Mouse (Mus musculus) mature B cell (primary cell): ENCODE measurements around the gene Dnajc15.

Source experiments
- in situ Hi-C: fragments of 300-500 bp; cut with MboI; formaldehyde crosslinking; loops from 2 replicates; pipeline ENCODE4 v1.14.3; 2019

The Dnajc15 gene

DNA sequence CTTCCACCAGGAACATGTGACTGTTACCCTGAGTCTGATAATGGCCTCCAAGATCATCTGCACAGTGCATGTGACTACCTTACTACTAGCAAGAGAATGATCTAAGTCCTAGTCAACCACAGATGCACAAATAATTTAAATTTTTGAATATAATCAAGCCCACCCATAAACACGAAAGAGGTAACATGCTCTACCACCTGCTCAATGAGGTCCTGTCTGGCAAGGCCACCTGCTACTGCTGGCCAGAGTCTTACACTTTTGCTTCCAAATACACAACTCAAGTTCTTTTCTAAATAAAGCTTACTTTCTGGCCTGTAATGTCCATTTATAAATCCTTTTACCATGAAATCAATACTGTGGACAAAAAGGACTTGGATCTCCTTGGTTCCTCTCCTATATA lies 15.0 kb downstream of the Dnajc15 start:
- in situ Hi-C loops = no loop called here

DNA sequence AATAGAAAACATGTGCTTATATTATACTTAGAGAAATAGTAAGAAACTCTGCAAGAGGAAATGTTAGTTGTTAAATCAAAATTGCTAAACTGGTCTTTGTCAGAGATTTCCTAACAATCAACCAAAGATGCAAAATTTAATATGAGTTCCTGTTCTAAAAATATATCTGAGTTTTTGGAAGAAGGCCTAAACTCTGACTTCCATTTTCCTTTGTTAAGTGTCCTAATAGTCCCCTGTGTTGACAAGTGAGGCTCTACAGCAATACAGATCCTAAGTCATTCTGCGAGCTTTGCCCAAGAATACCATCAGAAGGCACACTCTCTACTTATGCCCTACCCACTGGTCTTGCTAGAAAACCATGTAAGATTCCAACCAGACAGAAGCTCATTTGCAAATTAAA lies 21.0 kb downstream of the Dnajc15 start:
- in situ Hi-C loops = no loop called here

DNA sequence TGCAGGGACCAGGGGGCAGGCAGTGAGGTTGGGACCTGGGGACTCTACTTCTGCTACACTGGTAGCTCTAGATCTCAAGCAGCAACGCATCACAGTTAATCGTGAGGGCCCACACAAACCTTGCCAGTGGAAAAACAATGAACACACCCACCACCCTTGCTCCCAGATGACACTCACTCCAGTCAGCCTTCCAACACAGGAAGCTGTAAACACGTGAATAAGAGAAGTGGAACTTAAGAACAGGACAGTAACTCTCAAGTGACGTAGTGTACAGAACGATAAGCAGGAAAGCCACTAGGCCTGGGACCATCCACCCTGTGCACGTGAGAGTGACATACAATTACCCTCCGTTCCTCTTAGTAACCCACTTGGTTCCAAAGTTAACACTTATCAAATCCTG lies 25.1 kb downstream of the Dnajc15 start:
- in situ Hi-C loops = no loop called here

DNA sequence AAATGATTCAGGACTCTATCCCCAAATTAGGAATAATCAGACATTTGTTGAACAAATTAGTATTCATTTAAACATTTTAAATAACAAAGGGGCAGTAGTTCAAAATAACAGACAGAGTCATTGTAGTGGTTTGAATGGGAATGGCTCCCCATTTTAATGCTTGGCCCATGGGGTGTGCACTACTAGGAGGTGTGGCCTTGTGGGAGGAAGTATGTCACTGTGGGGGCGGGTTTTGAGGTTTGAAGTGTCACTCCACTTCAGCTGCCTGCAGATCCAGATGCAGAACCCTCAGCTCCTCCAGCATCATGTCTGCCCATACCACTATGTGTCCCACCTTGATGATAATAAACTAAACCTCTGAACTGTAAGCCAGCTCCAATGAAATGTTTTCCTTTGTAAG lies 26.6 kb downstream of the Dnajc15 start:
- in situ Hi-C loops = no loop called here

DNA sequence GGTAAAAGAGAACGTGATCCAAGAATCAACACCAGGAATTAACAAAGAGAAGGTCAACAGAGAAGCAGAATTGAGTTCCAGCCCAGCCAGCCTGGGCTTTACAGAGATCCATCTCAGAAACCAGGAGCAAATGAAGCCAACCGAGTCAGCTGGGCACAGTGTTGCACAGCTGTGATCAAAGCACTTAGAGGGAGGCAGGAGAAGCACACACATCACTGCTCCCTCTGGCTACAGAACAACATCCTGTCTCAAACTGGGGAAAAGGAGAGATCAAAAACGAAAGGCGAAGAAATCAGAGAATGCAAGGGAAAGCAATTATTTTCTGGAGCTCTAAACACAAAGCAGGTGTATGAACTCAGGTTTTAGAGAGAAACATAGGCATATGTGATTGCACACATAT lies 28.7 kb downstream of the Dnajc15 start:
- in situ Hi-C loops = no loop called here

DNA sequence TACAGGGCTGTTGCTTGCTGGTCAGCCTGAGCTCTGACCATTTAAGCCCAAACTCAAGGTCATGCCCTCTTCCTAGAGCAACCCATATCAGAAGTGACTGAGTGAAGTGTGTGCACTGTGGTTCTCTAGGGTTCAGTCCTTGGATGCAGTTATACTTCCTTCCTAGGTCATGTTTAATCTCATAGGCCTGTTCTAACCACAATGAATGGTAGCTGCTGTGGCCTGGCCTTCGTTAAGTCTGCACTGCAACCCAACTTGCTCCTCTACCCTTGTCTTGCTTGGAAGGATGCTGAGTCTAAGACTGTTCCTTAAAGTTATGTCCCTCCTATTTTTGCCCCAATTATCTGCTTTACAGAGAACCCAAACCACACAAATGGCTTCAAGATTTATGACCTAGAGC lies 29.4 kb downstream of the Dnajc15 start:
- in situ Hi-C loops = no loop called here

DNA sequence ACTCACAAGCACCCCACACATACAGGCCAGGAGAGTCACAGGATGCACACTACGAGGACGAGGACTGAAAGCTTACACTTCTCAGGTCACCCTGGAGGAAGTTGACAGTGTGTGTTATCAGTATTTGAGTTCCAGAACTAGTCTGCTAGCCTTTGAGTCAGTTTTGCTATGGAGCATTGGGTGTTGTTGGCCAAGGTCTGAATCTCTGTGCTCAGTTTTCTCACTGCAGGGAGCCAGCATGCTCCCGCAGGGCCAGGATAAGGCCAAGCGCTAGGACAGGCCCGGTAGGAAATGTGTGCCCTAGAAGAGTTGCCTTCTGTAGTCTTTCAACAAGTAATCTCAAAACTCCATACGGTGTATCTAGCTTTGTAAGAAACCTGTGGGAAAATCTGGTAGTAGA lies 34.4 kb downstream of the Dnajc15 start:
- in situ Hi-C loops = no loop called here

DNA sequence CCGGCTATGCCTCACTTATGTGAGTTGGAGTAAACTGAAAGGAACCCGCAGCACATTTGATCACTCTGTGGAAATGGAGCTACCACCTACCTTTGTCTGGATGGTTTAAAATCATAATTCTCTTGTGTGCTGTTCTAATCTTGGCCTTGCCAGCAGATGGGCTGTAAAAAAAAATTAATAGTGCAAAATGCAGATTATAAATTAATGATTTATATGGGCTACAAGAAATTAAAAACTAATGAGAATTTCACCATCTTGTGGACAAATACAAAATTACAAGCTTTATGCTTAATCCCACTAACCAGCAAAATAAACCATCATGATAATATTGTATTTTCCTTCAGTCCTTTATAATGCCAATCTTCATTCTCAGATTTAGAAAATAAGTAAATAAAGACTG lies 34.8 kb downstream of the Dnajc15 start:
- in situ Hi-C loops = no loop called here

DNA sequence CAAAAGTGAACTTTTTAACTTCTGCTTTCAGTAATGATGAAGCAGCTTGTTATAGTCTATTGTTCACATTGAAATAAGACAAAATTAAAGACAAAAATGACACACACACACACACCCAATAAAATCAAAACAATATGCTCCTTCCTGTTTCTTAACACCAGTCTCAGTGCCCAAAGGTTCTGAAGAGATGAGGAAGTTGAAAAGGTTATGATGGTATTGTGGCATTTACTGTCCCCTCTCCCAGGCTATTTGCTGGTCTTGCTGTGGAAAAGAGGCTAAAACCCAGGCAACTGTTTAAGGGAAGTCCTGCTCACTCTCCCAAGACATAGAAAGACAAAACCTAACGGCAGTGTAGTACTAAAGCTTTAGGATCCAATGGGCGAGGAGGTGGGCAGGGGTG lies 38.1 kb downstream of the Dnajc15 start:
- in situ Hi-C loops = no loop called here

DNA sequence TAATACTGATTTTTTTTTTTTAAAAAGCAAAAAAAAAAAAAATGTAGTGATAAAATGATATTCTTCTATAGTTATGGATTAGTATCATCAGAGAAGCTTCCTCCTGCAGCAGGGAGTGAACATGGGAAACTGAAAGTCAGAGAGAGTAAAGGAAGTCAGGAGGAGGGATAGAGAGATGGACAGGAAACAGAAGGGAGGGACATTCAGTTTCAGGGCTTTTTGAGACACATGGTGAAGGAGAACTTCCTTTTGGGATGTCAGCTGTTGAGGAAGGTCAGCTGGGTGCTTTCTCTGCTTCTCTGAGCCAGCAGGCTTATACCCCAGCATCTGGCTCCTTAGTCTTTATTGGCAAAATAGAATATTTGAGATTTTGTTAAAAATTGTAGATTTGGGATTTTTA lies 42.6 kb downstream of the Dnajc15 start:
- in situ Hi-C loops = no loop called here

DNA sequence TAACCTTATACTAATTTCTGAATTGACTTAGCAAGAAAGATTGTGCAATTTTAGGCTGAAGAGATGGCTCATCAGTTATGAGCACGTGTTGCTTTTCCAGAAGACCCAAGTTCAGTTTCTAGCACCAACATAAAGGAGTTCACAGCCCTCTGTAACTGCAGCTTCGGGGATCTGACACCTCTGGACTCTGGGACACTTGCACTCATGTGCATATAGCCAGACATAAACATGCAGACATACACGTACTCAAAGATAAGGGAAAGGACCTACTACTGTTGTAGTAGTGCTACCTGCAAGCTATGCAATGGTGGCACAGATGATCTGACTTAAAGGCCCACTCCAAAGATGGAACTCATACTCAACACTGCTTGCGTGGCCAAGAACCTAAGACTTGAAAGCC lies 43.0 kb downstream of the Dnajc15 start:
- in situ Hi-C loops = no loop called here

DNA sequence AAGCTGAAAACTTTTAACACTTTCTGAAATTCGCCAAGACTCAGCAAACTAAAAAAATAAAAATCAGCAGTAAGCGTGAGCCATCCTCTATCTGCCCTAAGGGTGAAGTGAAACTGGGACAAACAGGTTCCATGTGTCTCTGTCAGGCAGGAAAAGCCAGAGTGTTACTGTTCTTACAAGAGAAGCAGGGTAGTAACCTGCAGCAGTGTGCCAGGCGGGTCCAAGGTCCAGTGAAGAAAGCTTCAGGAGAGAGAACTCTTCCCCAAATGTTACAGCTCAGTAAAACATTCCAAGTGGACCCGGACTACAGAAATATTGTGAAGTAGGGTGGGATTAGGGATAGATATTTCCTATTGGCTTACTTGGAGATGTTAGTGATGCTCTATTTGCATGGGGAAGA lies 45.3 kb downstream of the Dnajc15 start:
- in situ Hi-C loops = no loop called here

DNA sequence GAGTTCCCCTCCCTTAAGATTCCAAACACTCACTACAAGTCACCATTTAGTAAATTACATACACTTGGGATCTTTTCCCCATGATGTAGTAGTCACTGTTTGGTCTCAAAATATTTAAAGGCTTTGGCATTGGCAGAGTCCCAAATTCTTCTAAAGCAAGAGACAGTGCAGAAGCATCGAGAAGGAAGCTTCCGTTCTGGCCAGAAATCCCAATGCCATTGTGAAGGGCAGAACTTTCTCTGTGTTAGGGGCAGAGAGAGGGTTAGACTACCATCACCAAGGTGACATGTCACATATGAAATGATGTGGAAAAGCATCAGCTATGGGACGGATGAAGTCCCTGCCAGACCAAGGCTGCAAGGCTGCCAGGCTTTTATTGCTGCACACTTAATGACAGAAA lies 49.0 kb downstream of the Dnajc15 start:
- in situ Hi-C loops = no loop called here

DNA sequence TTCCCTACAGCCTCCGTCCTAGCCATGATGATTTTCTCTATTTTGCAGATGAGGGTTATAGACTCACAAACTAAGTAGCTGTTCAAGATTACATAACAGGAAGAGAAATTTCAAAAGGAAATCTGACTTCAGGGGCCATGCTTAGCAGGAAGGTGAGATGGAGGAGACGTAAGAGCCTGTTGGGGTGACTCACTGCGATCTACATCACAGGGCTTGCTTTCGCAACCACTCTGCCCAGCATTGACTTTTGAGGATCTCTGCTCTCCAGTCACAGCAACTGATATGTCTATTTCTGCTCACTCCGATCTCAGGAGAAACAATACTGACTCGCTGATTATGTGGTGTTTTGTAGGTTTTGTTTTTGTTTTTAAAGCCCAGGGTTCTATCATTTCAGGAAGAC lies 49.8 kb downstream of the Dnajc15 start:
- in situ Hi-C loops = no loop called here

DNA sequence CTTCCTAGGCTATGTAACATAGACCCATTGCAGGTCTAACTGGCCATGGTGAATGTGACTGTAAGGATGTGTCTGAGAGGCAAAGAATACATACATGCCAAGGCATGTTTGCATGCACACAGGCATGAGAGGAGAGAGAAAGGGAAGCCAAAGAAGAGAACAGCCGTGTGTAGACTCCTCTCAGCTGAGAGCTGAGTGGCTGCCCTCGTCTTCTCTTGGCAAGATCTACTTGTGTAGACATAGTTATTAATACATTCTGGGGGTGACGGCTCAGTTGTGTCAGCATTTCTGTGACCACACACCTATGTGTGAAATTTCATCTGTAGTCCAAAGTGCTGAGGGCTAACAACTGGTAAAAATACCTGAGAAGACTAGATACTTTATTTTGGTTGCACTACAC lies 55.1 kb downstream of the Dnajc15 start:
- in situ Hi-C loops = no loop called here

DNA sequence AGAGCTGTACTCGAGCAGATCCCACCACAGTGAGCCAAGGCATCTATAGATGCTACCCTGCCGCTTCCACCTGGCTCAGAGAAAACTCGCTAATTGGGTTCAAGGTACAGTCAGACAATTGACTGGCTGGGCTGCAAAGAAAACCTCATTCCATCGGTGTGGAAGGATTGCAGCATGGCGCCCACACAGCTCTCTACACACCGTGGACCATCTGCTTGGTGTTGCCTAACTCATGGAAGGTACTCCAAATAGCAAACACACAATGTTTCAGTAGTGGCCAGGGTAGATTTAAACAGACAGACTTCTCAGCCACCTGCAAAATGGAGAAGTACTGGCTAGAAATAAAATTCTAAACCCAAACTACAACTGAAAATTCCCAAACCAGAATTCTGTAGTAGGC lies 57.4 kb downstream of the Dnajc15 start:
- in situ Hi-C loops = no loop called here

DNA sequence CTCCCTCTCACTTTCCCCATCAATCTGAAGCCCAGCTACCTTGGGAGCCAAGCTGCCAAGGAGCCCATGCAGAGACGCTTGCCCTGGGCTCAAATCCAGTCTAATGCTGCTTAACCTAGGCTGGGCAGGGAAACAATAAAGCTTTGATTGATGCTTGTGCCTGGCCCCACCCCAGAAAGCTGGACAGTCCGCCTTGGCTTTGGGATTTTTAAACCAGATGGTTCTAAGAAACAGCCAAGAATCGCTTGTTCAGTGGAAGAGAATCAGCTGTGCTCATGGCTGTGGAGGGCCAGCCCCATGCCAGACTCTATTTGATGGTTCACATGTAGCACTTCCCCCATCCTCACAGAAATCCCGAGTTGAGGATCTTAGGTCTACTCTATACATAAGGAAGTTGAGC lies 60.0 kb downstream of the Dnajc15 start:
- in situ Hi-C loops = no loop called here

DNA sequence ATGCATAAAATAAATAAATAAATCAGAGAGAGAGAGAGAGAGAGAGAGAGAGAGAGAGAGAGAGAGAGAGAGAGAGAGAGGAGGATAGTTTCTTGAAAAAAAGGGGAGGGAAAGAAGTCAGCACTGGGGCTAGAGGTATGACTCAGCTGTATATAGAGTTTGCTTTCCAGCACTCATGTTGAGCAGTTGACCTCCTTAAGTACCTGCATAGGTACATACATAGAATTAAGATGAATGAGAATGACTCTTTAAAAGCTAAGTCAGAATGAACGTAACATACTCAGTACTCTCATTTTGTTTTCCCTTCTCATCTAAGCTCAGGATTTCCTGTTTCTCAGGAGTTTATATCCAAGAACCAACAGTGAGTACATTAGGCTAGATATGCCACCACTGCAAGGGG lies 62.0 kb downstream of the Dnajc15 start:
- in situ Hi-C loops = no loop called here

DNA sequence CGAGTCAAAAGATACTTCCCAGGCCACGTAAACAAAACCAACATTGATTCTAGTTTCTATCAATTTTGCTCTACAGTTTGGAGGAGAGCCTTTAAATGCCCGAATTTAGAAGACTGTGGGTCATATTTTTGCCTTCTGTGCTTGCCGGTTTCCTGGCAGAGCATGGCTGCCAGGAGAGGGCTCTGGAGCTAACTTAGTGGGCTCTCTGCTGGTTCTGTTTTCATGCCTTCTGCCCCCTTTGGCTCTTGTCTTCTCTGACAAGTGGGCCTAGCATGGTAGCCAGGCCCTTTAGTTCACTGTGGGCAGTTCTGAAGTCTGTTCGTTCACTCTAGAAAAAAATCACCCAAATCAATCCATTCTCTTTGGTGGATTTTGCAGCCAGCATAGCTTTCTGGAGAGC lies 63.5 kb downstream of the Dnajc15 start:
- in situ Hi-C loops = no loop called here

DNA sequence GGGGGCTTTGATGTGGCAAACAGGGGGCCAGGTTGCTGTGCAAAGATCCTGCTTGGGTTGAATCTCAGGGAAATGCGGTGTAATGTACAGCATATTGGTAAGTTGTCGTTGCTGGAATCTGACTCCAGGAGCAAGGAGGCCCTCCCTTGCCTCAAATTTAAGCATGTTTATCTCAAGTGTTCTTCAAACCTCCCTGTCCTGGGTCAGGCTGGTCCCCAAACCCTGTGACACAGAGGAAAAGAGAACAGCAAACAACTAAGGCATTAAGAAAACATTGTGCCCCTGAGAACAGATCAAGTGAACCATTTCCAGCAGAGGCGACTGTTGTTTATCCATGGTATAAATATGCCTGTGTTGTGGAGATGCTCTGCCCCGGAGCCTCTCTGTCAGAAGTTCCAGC lies 67.1 kb downstream of the Dnajc15 start:
- in situ Hi-C loops = no loop called here

DNA sequence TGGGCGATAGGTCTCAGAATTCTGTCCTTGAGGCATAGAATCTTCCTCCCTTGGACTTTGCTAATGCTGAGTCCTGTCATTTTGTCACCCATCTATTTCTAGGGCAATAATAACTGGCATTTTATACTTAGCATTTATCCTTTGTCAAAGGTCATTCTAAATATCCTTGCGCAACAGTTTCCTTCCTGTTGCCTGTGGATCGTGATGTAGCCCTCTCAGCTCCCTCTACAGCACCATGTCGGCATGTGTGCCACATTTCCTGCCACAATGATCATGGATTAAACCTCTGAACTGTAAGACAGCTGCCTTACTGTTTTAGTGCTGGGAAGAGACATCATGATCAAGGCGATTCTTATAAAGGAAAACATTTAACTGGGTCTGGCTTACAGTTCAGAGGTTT lies 68.6 kb downstream of the Dnajc15 start:
- in situ Hi-C loops = no loop called here

DNA sequence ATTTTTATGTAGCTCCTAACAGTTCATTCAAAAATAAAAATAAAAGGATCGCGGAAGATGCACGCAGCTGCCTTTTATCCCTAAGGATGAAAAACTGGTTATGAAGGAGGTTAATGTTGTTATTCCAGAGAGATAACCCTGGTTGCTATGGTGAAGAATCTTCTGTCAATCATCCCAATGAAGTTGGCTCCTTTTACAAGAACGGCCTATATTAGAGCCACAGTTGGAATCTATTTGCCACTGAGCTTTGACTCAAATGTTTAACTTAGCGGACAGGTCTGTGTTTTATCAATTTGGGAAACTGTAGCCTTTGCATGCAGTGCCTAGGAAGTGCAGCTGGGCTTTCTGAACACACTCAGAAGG lies 72.7 kb downstream of the Dnajc15 start:
- in situ Hi-C loops = no loop called here

DNA sequence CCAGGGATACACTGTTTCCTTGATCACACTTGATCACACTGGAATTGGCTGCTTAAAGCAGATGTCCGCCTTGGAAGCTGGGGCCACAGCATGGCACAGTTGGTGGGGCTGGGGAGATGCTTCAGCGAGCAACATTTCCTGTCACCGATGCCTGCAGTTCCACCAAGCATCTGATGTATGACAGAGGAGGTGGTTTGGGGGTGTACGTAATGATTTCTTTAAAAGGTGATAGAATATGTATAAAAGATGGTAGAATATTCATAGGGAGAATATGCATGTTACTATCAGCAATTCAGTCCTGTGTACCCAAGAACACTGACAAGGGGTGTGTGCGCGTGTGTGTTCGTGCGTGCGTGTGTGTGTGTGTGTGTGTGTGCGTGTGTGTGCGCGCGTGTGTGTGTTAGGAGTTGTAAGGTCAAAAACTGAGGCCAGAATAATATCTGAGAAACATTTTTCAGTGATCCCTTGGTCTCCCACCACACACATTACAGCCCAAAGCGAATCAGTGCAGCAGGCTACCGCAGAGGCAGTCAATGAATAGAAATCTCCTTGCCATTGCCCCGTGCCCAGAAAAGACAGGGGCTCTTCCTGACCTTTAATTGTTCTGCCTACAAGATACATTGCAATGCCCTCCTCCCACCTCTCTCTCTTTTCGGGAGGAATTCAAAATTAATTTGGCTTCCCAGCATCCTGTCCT lies 73.2 kb downstream of the Dnajc15 start:
- in situ Hi-C loops = no loop called here

DNA sequence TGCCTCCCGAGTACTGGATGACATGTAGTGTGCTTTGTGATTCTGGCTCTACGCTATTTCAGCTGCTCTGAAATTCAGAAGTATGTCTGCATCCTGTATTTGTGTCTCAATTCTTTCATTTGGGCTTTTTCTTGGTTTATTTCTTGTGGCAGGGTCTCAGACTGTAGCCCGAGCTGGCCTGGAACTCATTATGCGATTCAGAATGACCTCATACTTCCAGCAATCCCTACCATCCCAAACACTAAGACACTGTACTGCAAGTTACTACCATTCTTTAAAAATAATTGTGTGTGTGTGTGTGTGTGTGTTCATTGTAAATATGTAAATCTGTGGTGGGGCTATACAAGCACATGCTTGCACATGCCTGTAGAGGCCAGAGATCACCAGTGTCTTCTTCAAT lies 78.4 kb downstream of the Dnajc15 start:
- in situ Hi-C loops = no loop called here

DNA sequence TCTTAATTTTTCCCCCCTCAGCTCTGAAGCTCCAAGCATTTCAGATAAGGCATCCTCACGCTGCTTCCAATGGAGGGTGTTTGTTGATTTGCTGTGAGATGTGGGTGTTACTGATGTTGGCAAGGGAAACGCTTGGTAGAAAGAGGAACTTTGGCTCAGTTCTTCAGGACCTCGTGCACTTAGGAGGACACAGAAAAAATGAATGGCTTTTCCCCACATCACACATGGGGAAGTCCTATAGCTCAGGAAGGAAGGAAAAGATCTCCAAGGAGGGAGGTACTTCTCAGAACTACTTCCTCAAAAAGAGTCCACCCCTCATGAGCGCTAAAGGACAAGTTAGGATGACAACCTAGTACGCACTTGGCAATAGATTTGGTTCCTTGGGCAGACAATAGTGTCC lies 79.7 kb downstream of the Dnajc15 start:
- in situ Hi-C loops = no loop called here
